Mouse (Mus musculus): ENCODE measurements at regions not wholly inside any gene's neighbourhood (a gene's known extent, or its start where the extent isn't known, plus 50 kb on each side); places are given as distances from the start of the nearest gene placed in this dataset.
A peak's percentile ranks its signal among the peaks of the same experiment; 100 is the strongest.

DNA sequence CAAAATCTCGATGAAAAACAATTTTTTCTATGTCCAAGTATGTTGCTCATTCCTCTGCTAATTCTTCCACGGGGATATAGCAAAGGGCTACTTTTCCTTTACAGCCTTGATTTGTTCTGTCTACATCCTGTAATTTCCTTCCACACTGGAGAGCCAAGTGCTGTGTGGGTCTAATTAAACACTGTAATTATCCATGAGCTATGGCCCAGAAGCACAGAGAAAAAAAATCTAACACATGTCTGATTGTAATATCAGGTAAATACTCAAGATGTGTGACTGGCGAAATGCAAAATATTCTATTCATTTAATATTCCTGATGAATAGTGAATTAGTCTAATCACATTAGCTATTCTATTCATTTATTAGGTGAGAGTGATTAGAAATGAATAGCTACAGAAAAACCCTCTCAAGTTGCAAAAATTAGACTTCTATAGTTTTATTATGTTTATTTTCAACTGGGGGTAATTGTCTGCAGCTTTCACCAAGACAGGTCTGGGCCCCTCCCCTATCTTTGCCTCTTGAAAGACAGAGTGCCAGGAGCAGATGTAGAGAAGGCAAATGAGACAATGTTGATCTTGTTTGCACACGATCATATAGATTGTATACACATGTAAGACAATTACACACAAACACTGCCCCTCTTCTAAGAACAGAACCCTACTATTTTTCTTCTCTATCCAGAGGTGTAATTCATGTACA, 274.3 kb downstream of the Sorl1 start:
- H3K4me1 ChIP-seq (ENCODE audit: control insufficient read depth, insufficient read depth, low read length): peaks cover 9% of the 10 kb centered on the region

DNA sequence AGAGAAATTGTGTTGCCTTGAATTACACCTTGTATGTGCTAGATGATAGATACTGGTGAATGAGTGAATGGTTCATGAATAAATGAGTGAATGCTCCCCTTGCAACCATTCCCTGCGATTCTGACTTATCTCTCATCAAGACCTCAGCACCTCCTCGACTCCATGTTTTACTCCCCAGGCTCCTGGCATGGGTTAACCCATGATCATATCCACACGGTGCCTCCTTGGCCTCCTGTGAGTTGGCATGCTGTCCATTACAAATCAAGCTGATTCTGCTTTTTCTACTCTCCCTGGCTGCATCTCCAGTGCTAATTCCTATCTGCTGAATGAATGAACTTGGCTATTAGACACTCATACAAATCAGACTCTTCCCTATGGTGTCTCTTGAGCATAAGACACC, 279.5 kb downstream of the Sorl1 start:
- H3K4me1 ChIP-seq (ENCODE audit: control insufficient read depth, insufficient read depth, low read length): peaks cover 5% of the 10 kb centered on the region
- no peaks in the 10 kb centered on the region for H3K36me3 ChIP-seq (ENCODE audit: control insufficient read depth, insufficient read depth, low read length)
- WGBS: 92% methylated on average over 3 of the region's 3 CpGs
- no peak overlapping the region for H3K4me2 ChIP-seq (ENCODE audit: low read length)
- no peaks in the 10 kb centered on the region for H3K9me3 ChIP-seq (replicated peaks; ENCODE audit: control insufficient read depth, low read length)
- H3K4me3 ChIP-seq (ENCODE audit: low read depth, low read length): no peak overlapping the region
- H3K9ac ChIP-seq (ENCODE audit: low read length): no peak overlapping the region
- H3K27me3 ChIP-seq (replicated peaks; ENCODE audit: control insufficient read depth, insufficient read depth, low read length): no peaks in the 10 kb centered on the region
- no peak overlapping the region for H3K27ac ChIP-seq (ENCODE audit: low read depth, low read length)
- DNase-seq (ENCODE audit: low spot score): no peak
- no peak for ATAC-seq

More for the DNA sequence above, 274.3 kb downstream of the Sorl1 start:
- Histone ChIP-seq H3K9ac (ENCODE audit: low read length) (no peak overlapping the region), H3K36me3 (ENCODE audit: control insufficient read depth, insufficient read depth, low read length) (no peaks in the 10 kb centered on the region), H3K27me3 (replicated peaks; ENCODE audit: control insufficient read depth, insufficient read depth, low read length) (no peaks in the 10 kb centered on the region), H3K4me3 (ENCODE audit: low read depth, low read length) (no peak overlapping the region), H3K4me2 (ENCODE audit: low read length) (no peak overlapping the region), H3K27ac (ENCODE audit: low read depth, low read length) (no peak overlapping the region), H3K9me3 (replicated peaks; ENCODE audit: control insufficient read depth, low read length) (no peaks in the 10 kb centered on the region)
- WGBS: 23% methylated on average over 4 of the region's 4 CpGs
- peak; percentile 79 for ATAC-seq
- peak; percentile 66 for DNase-seq (ENCODE audit: low spot score)

DNA sequence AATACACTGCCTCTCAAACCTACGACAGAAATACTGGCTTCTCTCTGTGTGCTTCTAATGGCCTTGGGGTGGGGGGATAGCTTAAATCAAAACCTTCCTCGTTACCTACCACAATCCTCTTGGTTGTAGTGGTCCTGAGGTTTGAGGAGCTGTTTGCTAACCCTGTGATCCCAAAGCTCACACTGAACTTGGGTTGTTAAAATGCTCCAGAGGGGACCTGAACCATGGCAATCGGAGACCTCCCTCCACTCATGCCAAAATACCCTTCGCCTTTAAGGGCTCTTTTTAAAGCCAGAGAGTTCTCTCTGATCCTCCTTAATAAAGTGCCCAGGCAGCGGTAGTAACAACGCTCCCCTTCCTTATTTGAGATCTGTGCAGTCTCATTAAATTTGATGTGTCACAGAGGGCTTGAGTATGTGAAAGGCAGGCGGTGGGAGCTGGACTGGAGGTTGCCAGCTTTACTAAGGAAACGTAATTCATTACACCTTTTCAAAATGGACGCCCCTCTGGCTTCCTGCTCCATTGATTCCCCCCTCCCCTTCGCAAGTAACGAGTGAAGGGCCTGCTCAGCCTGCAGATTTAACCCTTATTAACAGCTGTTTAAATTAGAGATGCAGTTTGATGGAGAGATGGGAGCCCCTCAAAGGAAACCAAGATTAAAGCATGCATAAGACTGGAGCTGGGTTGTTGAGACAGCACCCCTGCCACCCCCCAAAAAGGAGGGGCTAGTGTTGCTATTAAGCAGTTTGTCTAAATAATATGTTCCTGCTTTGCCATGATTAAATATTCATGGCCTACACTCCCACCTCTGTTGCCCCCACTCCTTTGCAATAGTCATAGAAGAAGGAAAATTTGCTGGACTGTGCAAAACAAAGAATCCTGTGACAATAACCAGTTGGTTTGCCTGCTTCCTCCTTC, 289.4 kb downstream of the Sorl1 start:
- no peaks in the 10 kb centered on the region for H3K27me3 ChIP-seq (replicated peaks; ENCODE audit: control insufficient read depth, insufficient read depth, low read length)
- DNase-seq (ENCODE audit: low spot score) (peak; percentile 91), ATAC-seq (peak; percentile 94)
- H3K36me3 ChIP-seq (ENCODE audit: control insufficient read depth, insufficient read depth, low read length): no peaks in the 10 kb centered on the region
- H3K9ac ChIP-seq (ENCODE audit: low read length): peak overlapping the region; percentile 29; the same call in 1 of the 2 replicates
- peaks cover 4% of the 10 kb centered on the region; the same call in 1 of the 2 replicates for H3K9me3 ChIP-seq (replicated peaks; ENCODE audit: control insufficient read depth, low read length)
- peaks cover 7% of the 10 kb centered on the region; the same call in 1 of the 2 replicates for H3K4me1 ChIP-seq (ENCODE audit: control insufficient read depth, insufficient read depth, low read length)
- no peak overlapping the region for H3K4me3 ChIP-seq (ENCODE audit: low read depth, low read length)
- H3K27ac ChIP-seq (ENCODE audit: low read depth, low read length): peak overlapping the region; percentile 77
- H3K4me2 ChIP-seq (ENCODE audit: low read length): peak overlapping the region; percentile 5; the same call in 1 of the 2 replicates
- 10% methylated on average over 11 of the region's 11 CpGs for WGBS

DNA sequence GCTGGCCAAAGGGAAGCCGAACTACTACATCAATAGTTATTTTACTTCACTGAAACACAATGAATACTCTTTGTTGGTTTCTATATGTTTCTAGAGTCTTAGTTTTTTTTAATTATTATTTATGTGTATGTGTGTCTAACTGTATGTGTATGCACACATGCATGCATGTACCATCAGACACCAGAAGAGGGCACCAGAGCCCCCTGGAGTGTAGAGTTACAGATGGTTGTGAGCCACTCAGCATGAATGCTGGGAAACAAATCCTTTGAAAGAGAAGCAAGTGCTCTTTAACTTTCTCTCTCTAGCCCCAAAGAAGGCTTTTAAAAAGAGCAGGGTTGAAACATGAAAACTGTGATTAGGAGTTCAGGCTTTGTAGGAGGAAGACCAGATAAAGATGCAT, 290.7 kb downstream of the Sorl1 start:
- Histone ChIP-seq H3K9me3 (replicated peaks; ENCODE audit: control insufficient read depth, low read length) (peaks cover 4% of the 10 kb centered on the region; the same call in 1 of the 2 replicates), H3K27me3 (replicated peaks; ENCODE audit: control insufficient read depth, insufficient read depth, low read length) (no peaks in the 10 kb centered on the region), H3K4me1 (ENCODE audit: control insufficient read depth, insufficient read depth, low read length) (peaks cover 7% of the 10 kb centered on the region; the same call in 1 of the 2 replicates), H3K4me3 (ENCODE audit: low read depth, low read length) (no peak overlapping the region), H3K4me2 (ENCODE audit: low read length) (no peak overlapping the region), H3K9ac (ENCODE audit: low read length) (no peak overlapping the region), H3K27ac (ENCODE audit: low read depth, low read length) (no peak overlapping the region), H3K36me3 (ENCODE audit: control insufficient read depth, insufficient read depth, low read length) (no peaks in the 10 kb centered on the region)
- ATAC-seq: no peak
- 100% methylated on average over 1 of the region's 1 CpGs for WGBS
- DNase-seq (ENCODE audit: low spot score): no peak

DNA sequence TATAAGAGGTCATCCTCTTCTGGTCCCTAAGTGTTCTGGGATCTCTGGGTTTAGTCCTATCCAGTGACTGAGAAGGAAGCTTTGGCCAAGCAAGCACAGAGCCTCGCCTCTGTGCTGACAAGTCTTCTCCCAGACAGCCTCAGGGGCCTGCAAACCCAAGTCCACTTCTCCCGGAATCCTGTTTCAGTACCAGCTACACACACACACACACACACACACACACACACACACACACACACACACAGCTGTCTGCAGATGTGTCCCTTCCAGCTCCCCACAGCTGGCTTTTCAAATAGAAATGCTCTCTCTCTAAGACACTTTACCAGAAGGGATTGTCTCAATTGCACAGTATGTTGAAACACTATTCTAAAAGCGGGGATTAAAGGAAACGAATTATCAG, 296.7 kb downstream of the Sorl1 start:
- no peak overlapping the region for H3K27ac ChIP-seq (ENCODE audit: low read depth, low read length)
- no peaks in the 10 kb centered on the region for H3K27me3 ChIP-seq (replicated peaks; ENCODE audit: control insufficient read depth, insufficient read depth, low read length)
- WGBS: 64% methylated on average over 4 of the region's 4 CpGs
- no peaks in the 10 kb centered on the region for H3K9me3 ChIP-seq (replicated peaks; ENCODE audit: control insufficient read depth, low read length)
- no peak overlapping the region for H3K9ac ChIP-seq (ENCODE audit: low read length)
- no peaks in the 10 kb centered on the region for H3K4me1 ChIP-seq (ENCODE audit: control insufficient read depth, insufficient read depth, low read length)
- no peak overlapping the region for H3K4me2 ChIP-seq (ENCODE audit: low read length)
- no peak overlapping the region for H3K4me3 ChIP-seq (ENCODE audit: low read depth, low read length)
- DNase-seq (ENCODE audit: low spot score): no peak
- ATAC-seq: no peak
- H3K36me3 ChIP-seq (ENCODE audit: control insufficient read depth, insufficient read depth, low read length): no peaks in the 10 kb centered on the region

DNA sequence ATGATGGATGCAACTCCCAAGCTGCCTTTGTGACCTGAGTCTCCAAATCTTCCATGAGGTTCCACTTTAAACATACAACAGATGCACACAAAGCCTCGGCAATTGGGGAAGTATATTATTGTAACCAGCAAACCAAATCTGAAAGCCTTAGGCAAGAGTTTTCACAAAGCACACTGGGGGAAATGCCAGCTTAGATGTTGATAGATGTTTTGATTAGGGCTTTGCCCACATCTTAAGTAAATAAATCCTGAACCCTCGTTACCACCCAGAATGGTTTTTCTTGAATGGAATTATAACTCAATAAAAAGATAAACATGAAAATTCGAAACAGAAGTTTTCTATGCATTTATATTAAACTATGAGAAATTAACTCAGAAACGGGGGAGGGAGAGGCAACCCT, 302.7 kb downstream of the Sorl1 start:
- no peak overlapping the region for H3K9ac ChIP-seq (ENCODE audit: low read length)
- no peak overlapping the region for H3K4me3 ChIP-seq (ENCODE audit: low read depth, low read length)
- H3K4me1 ChIP-seq (ENCODE audit: control insufficient read depth, insufficient read depth, low read length): no peaks in the 10 kb centered on the region
- WGBS: 60% methylated on average over 4 of the region's 4 CpGs
- no peaks in the 10 kb centered on the region for H3K9me3 ChIP-seq (replicated peaks; ENCODE audit: control insufficient read depth, low read length)
- H3K27me3 ChIP-seq (replicated peaks; ENCODE audit: control insufficient read depth, insufficient read depth, low read length): no peaks in the 10 kb centered on the region
- no peak overlapping the region for H3K4me2 ChIP-seq (ENCODE audit: low read length)
- DNase-seq (ENCODE audit: low spot score) (no peak), ATAC-seq (no peak)
- H3K36me3 ChIP-seq (ENCODE audit: control insufficient read depth, insufficient read depth, low read length): no peaks in the 10 kb centered on the region
- no peak overlapping the region for H3K27ac ChIP-seq (ENCODE audit: low read depth, low read length)

DNA sequence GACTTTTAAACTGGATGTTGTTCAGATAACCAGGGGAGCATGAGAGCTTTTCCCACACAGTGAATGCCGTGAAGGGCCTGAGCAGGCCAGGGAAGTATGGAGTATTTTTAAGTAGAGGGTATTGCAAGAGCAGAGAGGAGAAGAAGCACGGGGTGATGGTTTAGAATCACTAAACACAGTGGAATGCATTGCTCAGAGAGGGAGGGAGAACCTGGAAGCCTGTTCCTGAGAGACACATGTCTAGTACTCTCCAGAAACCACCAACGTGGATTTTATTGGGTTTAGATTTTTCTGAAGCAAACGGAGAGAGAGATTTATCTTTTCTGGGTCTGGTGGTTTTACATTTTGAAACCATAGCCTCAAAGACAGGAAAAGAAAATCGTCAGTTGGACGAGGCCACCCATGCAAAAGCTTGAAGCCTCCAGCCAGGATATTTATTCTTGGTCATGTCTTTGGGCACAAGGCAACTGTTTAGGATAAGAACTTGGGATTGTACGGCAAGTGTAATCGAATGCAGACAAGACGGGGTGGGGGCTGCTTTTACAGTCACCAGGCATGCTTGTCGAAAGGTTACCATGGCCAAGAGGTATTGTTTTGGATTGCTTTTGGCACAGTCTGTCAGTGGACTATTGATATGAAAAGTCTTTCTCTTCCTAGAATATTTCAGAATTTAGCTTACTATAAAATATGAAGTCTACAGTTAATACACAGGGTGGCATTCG, 306.2 kb downstream of the Sorl1 start:
- no peaks in the 10 kb centered on the region for H3K36me3 ChIP-seq (ENCODE audit: control insufficient read depth, insufficient read depth, low read length)

DNA sequence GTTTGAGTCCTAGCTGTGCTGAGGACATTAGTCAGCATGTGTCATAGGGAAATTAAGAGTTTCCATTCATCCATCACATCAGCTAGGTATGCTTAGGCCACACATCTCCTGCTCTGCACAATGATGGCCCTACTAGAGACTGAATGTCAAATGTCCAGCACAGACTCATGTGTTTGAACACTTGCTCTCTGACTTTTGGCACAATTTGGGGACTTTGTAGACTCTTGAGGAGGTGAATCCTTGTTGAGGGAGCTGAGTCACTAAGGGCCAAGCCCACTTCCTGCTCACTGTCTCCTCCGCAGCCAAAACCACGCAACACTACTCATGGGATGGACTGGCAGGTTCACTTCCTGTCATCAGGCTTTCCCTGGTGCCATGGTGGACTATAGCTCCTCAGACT, 308.2 kb downstream of the Sorl1 start:
- 93% methylated on average over 2 of the region's 2 CpGs for whole genome bisulfite sequencing
- no peak for ATAC-seq

More for the DNA sequence above, 306.2 kb downstream of the Sorl1 start:
- no peaks in the 10 kb centered on the region for H3K4me1 ChIP-seq (ENCODE audit: control insufficient read depth, insufficient read depth, low read length)
- DNase-seq (ENCODE audit: low spot score) (no peak), ATAC-seq (no peak)
- H3K9me3 ChIP-seq (replicated peaks; ENCODE audit: control insufficient read depth, low read length): no peaks in the 10 kb centered on the region
- WGBS: 80% methylated on average over 11 of the region's 11 CpGs
- no peak overlapping the region for H3K9ac ChIP-seq (ENCODE audit: low read length)
- no peak overlapping the region for H3K4me2 ChIP-seq (ENCODE audit: low read length)
- no peak overlapping the region for H3K4me3 ChIP-seq (ENCODE audit: low read depth, low read length)
- H3K27me3 ChIP-seq (replicated peaks; ENCODE audit: control insufficient read depth, insufficient read depth, low read length): no peaks in the 10 kb centered on the region
- H3K27ac ChIP-seq (ENCODE audit: low read depth, low read length): no peak overlapping the region

More for the DNA sequence above, 308.2 kb downstream of the Sorl1 start:
- H3K9me3 ChIP-seq (replicated peaks; ENCODE audit: control insufficient read depth, low read length): no peaks in the 10 kb centered on the region
- no peak overlapping the region for H3K4me2 ChIP-seq (ENCODE audit: low read length)
- H3K27ac ChIP-seq (ENCODE audit: low read depth, low read length): no peak overlapping the region
- H3K27me3 ChIP-seq (replicated peaks; ENCODE audit: control insufficient read depth, insufficient read depth, low read length): no peaks in the 10 kb centered on the region
- no peaks in the 10 kb centered on the region for H3K36me3 ChIP-seq (ENCODE audit: control insufficient read depth, insufficient read depth, low read length)
- no peaks in the 10 kb centered on the region for H3K4me1 ChIP-seq (ENCODE audit: control insufficient read depth, insufficient read depth, low read length)
- no peak for DNase-seq (ENCODE audit: low spot score)
- H3K4me3 ChIP-seq (ENCODE audit: low read depth, low read length): no peak overlapping the region
- H3K9ac ChIP-seq (ENCODE audit: low read length): no peak overlapping the region
